Mouse (Mus musculus): Measurements from ENCODE around the gene Pfn4.
"Not testable (repeated sequence)": the region's sequence is repeated elsewhere in the genome, so short reads cannot be mapped to it uniquely, and the experiment has no call there.

The Pfn4 gene

GRCm38 (mm10) chr12:4768492-4769332 lies at the start of gene Pfn4, which contains the start of gene Fam228b:
TSS of gene Pfn4 (plus strand) at chr12:4769022.
TSS of gene Fam228b (minus strand) at chr12:4769267.
- DNase-seq (ENCODE audit: low spot score in 2 of 2), result peak; percentile 88 to 98

GRCm38 (mm10) chr12:4719066-4719761 lies 49.6 kb upstream of the Pfn4 start:
- no peak for DNase-seq (ENCODE audit: low spot score in 2 of 2)

- no peak for DNase-seq (ENCODE audit: low spot score in 2 of 2)
Observed at GRCm38 (mm10) chr12:4719762-4720754, 48.8 kb upstream of the Pfn4 start.

GRCm38 (mm10) chr12:4729165-4729564 lies 39.7 kb upstream of the Pfn4 start:
- no peak for DNase-seq (ENCODE audit: low spot score in 2 of 2)

GRCm38 (mm10) chr12:4731629-4732028 lies 37.2 kb upstream of the Pfn4 start:
- no peak for DNase-seq (ENCODE audit: low spot score in 2 of 2)

GRCm38 (mm10) chr12:4732332-4732731 lies 36.5 kb upstream of the Pfn4 start:
- DNase-seq (ENCODE audit: low spot score in 2 of 2), result no peak

- DNase-seq (ENCODE audit: low spot score in 2 of 2), result no peak
Observed at GRCm38 (mm10) chr12:4738031-4738576, 30.7 kb upstream of the Pfn4 start, which contains the start of gene Fam228a. TSS of gene Fam228a (minus strand) at chr12:4738430.

GRCm38 (mm10) chr12:4740823-4741222 lies 28.0 kb upstream of the Pfn4 start:
- no peak for DNase-seq (ENCODE audit: low spot score in 2 of 2)

GRCm38 (mm10) chr12:4742183-4742582 lies 26.6 kb upstream of the Pfn4 start:
- no peak for DNase-seq (ENCODE audit: low spot score in 2 of 2)

GRCm38 (mm10) chr12:4744486-4744885 lies 24.3 kb upstream of the Pfn4 start:
- peak in 1 of 2 experiments; percentile 35 for DNase-seq (ENCODE audit: low spot score in 2 of 2)

GRCm38 (mm10) chr12:4754451-4754850 lies 14.4 kb upstream of the Pfn4 start:
- DNase-seq (ENCODE audit: low spot score in 2 of 2), result not testable (repeated sequence)

- DNase-seq (ENCODE audit: low spot score in 2 of 2), result no peak
Observed at GRCm38 (mm10) chr12:4757060-4757459, 11.8 kb upstream of the Pfn4 start.

- DNase-seq (ENCODE audit: low spot score in 2 of 2), result no peak
Observed at GRCm38 (mm10) chr12:4769333-4769723, 506 bp downstream of the Pfn4 start.

GRCm38 (mm10) chr12:4774895-4775587 lies 6.2 kb downstream of the Pfn4 start:
- no peak for DNase-seq (ENCODE audit: low spot score in 2 of 2)

GRCm38 (mm10) chr12:4775588-4775949 lies 6.7 kb downstream of the Pfn4 start:
- no peak for DNase-seq (ENCODE audit: low spot score in 2 of 2)

GRCm38 (mm10) chr12:4777734-4778133 lies 8.9 kb downstream of the Pfn4 start:
- no peak for DNase-seq (ENCODE audit: low spot score in 2 of 2)

GRCm38 (mm10) chr12:4780245-4780644 lies 11.4 kb downstream of the Pfn4 start:
- DNase-seq (ENCODE audit: low spot score in 2 of 2), result no peak

GRCm38 (mm10) chr12:4781270-4781669 lies 12.4 kb downstream of the Pfn4 start:
- DNase-seq (ENCODE audit: low spot score in 2 of 2), result no peak

- not testable (repeated sequence) for DNase-seq (ENCODE audit: low spot score in 2 of 2)
Observed at GRCm38 (mm10) chr12:4781725-4782404, 13.0 kb downstream of the Pfn4 start.

GRCm38 (mm10) chr12:4783598-4783997 lies 14.8 kb downstream of the Pfn4 start:
- DNase-seq (ENCODE audit: low spot score in 2 of 2), result no peak
